Mouse (Mus musculus) ES-E14 (cell line): ENCODE measurements at regions not wholly inside any gene's neighbourhood (a gene's known extent, or its start where the extent isn't known, plus 50 kb on each side); places are given as distances from the start of the nearest gene placed in this dataset.

ENCODE experiments used
- CHD2 ChIP-seq: IDR thresholded peaks from 2 replicates; pipeline ENCODE4 v1.6.1; 2014; ENCODE audit warnings: mild to moderate bottlenecking, low read depth, low read length, inconsistent platforms
- MAFK ChIP-seq: IDR thresholded peaks from 2 replicates; pipeline ENCODE4 v1.6.1; 2014; ENCODE audit warnings: mild to moderate bottlenecking, low read depth, low read length, inconsistent platforms; ENCODE audit not compliant: insufficient read depth

DNA sequence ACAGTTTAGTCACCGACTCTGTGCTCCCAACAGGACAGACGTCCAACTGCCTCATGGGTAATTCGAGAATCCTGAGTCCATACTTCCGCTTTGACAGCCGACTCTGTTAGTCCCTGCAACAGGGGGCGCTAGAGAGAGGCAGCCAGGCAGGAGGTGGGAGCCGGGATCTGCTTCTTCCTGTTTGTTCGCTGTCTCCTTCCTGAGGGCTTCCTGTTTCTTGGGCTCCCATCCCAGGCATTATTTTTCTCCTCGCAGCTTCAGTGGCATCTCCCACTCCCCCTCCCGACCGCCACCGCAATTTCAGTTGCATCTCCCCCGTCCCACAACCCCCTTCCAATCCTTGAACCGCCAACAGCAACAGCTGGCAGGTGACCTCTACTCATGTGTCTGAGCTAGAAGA is 211.1 kb downstream of the Xxylt1 start:
- no peak for TF ChIP-seq CHD2
- TF ChIP-seq MAFK = no peak
